Mouse (Mus musculus) hindbrain, embryonic 16.5 days (tissue): ENCODE results near the gene Trpv2. TPM values are rescaled to one million over a fixed set of nuclear protein-coding genes. Genes with fewer than 3 reads are reported as not detected.
A peak's percentile ranks its signal among the peaks of the same experiment; 100 is the strongest.

Experiments
- ATAC-seq: fragments of 200-750 bp; cut with Nextera tagmentation; 2 replicates; pipeline ENCODE4 v1.8.0; 2017; ENCODE audit warnings: moderate TSS enrichment, moderate library complexity
- H3K27ac ChIP-seq: fragments of 300-500 bp; sonication (generic); 2 replicates; pipeline ENCODE4 v1.5.1; 2014; ENCODE audit warnings: low read depth, mild to moderate bottlenecking, control low read depth, low read length, moderate library complexity
- H3K27me3 ChIP-seq: fragments of 300-500 bp; sonication (generic); replicated peaks from 2 replicates; pipeline ENCODE4 v1.6.1; 2014; ENCODE audit warnings: low read length; ENCODE audit not compliant: control insufficient read depth, insufficient read depth
- H3K36me3 ChIP-seq: fragments of 300-500 bp; sonication (generic); 2 replicates; pipeline ENCODE4 v1.6.1; 2014; ENCODE audit warnings: mild to moderate bottlenecking, low read length, moderate library complexity, mixed read lengths; ENCODE audit not compliant: control insufficient read depth, insufficient read depth
- H3K4me1 ChIP-seq: fragments of 300-500 bp; sonication (generic); 2 replicates; pipeline ENCODE4 v1.6.1; 2014; ENCODE audit warnings: low read depth, low read length; ENCODE audit not compliant: control insufficient read depth, insufficient read depth
- H3K4me2 ChIP-seq: fragments of 300-500 bp; sonication (generic); 2 replicates; pipeline ENCODE4 v1.6.1; 2014; ENCODE audit warnings: mild to moderate bottlenecking, low read length, control low read depth, moderate library complexity
- H3K4me3 ChIP-seq: fragments of 300-500 bp; sonication (generic); 2 replicates; pipeline ENCODE4 v1.5.1; 2014; ENCODE audit warnings: mild to moderate bottlenecking, low read length, control low read depth, moderate library complexity
- H3K9ac ChIP-seq: fragments of 300-500 bp; sonication (generic); 2 replicates; pipeline ENCODE4 v1.6.1; 2014; ENCODE audit warnings: low read depth, mild to moderate bottlenecking, control low read depth, low read length, moderate library complexity
- H3K9me3 ChIP-seq: fragments of 300-500 bp; sonication (generic); 2 replicates; pipeline ENCODE4 v1.6.1; 2014; ENCODE audit warnings: mild to moderate bottlenecking, low read length, moderate library complexity; ENCODE audit not compliant: control insufficient read depth
- WGBS: fragments of 180-500 bp; shearing (Covaris S2); extraction: QIAGEN DNeasy Blood & Tissue Kit; methylation state at CpG from one replicate; pipeline ENCODE4 v1.1.7; 2014; 5-methylcytosine and 5-hydroxymethylcytosine counted together
- polyA plus RNA-seq: library from polyadenylated mRNA; unstranded; fragments of >200 nt; fragmentation: Nextera tagmentation; extraction: Ambion mirVana; gene quantifications from 2 replicates; pipeline ENCODE4 v1.2.1, GENCODE M21; 2015

Trpv2 gene
- polyA plus RNA-seq, 1 experiment from 2014 or later = 35.3 TPM

- Histone ChIP-seq H3K27ac (peak overlapping the region; percentile 32; the same call in 1 of the 2 replicates), H3K9me3 (no peaks in the 10 kb centered on the region), H3K4me2 (no peak overlapping the region), H3K9ac (no peak overlapping the region), H3K4me1 (peaks cover 43% of the 10 kb centered on the region), H3K27me3 (no peaks in the 10 kb centered on the region), H3K36me3 (no peaks in the 10 kb centered on the region), H3K4me3 (no peak overlapping the region)
- WGBS = 54% methylated on average over 8 of the region's 8 CpGs
- peak; percentile 22; the same call in 1 of the 2 replicates for ATAC-seq
These were observed 68.8 kb downstream of the Trpv2 start for GRCm38 (mm10) chr11:62643011-62643631.

GRCm38 (mm10) chr11:62643681-62644363 is 69.5 kb downstream of the Trpv2 start:
- Histone ChIP-seq H3K4me2 (no peak overlapping the region), H3K36me3 (no peaks in the 10 kb centered on the region), H3K4me1 (peaks cover 43% of the 10 kb centered on the region), H3K27me3 (no peaks in the 10 kb centered on the region), H3K27ac (no peak overlapping the region; the same call in 1 of the 2 replicates), H3K9me3 (no peaks in the 10 kb centered on the region), H3K9ac (no peak overlapping the region), H3K4me3 (no peak overlapping the region)
- ATAC-seq = no peak
- WGBS = 85% methylated on average over 10 of the region's 10 CpGs

DNA sequence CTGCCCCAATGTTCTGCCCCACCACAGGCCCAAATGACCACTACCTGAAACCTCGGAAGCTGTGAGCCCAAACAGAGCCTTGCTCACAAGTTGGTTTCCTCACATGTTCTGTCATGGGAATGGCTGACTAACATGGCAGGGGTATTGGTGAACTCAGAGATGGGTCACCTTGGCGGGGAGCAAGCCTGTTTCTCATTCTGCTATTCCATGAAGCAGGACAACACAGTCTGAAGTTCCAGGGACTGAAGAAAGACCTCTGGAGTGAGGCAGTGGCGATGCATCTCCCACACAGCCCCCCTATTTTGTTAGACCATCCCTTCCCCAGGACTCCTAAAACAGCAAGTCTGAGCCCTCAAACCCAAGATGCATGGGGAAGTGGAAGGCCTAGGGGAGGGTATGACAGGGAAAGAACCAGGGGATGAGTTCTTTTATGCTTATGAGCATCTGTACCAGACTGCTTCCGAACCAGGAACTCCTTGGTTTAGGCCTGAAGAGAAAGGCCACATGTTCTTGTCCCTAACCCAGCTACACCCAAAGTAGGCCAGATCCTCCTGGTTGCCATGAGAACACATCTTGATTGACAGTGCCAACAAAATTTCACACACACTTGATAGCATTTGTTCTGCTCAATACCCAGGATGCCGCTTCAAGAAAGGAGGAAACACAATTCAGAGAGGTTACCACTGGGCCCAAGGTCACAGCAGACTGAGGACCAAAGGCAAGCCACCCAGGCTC is 70.5 kb downstream of the Trpv2 start:
- WGBS = 87% methylated on average over 5 of the region's 5 CpGs
- Histone ChIP-seq H3K9ac (no peak overlapping the region), H3K4me3 (no peak overlapping the region), H3K9me3 (no peaks in the 10 kb centered on the region), H3K27me3 (no peaks in the 10 kb centered on the region), H3K4me1 (peaks cover 43% of the 10 kb centered on the region), H3K27ac (no peak overlapping the region), H3K4me2 (peak overlapping the region; percentile 93; the same call in 1 of the 2 replicates), H3K36me3 (no peaks in the 10 kb centered on the region)
- ATAC-seq = no peak

GRCm38 (mm10) chr11:62645337-62645675 is 71.0 kb downstream of the Trpv2 start:
- Histone ChIP-seq H3K27me3 (no peaks in the 10 kb centered on the region), H3K36me3 (no peaks in the 10 kb centered on the region), H3K4me1 (peaks cover 43% of the 10 kb centered on the region), H3K4me2 (peak overlapping the region; percentile 93), H3K4me3 (no peak overlapping the region), H3K9me3 (no peaks in the 10 kb centered on the region), H3K9ac (0 out of 2 replicates have a peak overlapping the region, but pooled peaks have one; percentile 49), H3K27ac (no peak overlapping the region)
- 87% methylated on average over 4 of the region's 4 CpGs for WGBS
- no peak for ATAC-seq

GRCm38 (mm10) chr11:62645732-62646494 is 71.6 kb downstream of the Trpv2 start:
- no peak for ATAC-seq
- H3K4me2 ChIP-seq = peak overlapping the region; percentile 93
- 26% methylated on average over 8 of the region's 8 CpGs for WGBS
- H3K36me3 ChIP-seq = no peaks in the 10 kb centered on the region
- H3K4me1 ChIP-seq = peaks cover 43% of the 10 kb centered on the region
- no peaks in the 10 kb centered on the region for H3K9me3 ChIP-seq
- no peaks in the 10 kb centered on the region for H3K27me3 ChIP-seq
- H3K9ac ChIP-seq = peak overlapping the region; percentile 49
- peak overlapping the region; percentile 27 for H3K4me3 ChIP-seq
- H3K27ac ChIP-seq = 0 out of 2 replicates have a peak overlapping the region, but pooled peaks have one; percentile 11

GRCm38 (mm10) chr11:62646495-62646843 is 72.2 kb downstream of the Trpv2 start:
- Histone ChIP-seq H3K4me2 (peak overlapping the region; percentile 93), H3K4me3 (peak overlapping the region; percentile 27), H3K36me3 (no peaks in the 10 kb centered on the region), H3K27me3 (no peaks in the 10 kb centered on the region), H3K9ac (peak overlapping the region; percentile 49), H3K27ac (0 out of 2 replicates have a peak overlapping the region, but pooled peaks have one; percentile 11), H3K9me3 (no peaks in the 10 kb centered on the region), H3K4me1 (peaks cover 43% of the 10 kb centered on the region)
- WGBS = 19% methylated on average over 4 of the region's 4 CpGs
- ATAC-seq = no peak

GRCm38 (mm10) chr11:62646958-62647515 is 72.8 kb downstream of the Trpv2 start:
- Histone ChIP-seq H3K4me3 (peak overlapping the region; percentile 80), H3K36me3 (no peaks in the 10 kb centered on the region), H3K9me3 (no peaks in the 10 kb centered on the region), H3K4me1 (peaks cover 43% of the 10 kb centered on the region), H3K9ac (peak overlapping the region; percentile 88), H3K27ac (peak overlapping the region; percentile 78; the same call in 1 of the 2 replicates), H3K27me3 (no peaks in the 10 kb centered on the region), H3K4me2 (peak overlapping the region; percentile 93)
- ATAC-seq = no peak
- 42% methylated on average over 7 of the region's 7 CpGs for WGBS

DNA sequence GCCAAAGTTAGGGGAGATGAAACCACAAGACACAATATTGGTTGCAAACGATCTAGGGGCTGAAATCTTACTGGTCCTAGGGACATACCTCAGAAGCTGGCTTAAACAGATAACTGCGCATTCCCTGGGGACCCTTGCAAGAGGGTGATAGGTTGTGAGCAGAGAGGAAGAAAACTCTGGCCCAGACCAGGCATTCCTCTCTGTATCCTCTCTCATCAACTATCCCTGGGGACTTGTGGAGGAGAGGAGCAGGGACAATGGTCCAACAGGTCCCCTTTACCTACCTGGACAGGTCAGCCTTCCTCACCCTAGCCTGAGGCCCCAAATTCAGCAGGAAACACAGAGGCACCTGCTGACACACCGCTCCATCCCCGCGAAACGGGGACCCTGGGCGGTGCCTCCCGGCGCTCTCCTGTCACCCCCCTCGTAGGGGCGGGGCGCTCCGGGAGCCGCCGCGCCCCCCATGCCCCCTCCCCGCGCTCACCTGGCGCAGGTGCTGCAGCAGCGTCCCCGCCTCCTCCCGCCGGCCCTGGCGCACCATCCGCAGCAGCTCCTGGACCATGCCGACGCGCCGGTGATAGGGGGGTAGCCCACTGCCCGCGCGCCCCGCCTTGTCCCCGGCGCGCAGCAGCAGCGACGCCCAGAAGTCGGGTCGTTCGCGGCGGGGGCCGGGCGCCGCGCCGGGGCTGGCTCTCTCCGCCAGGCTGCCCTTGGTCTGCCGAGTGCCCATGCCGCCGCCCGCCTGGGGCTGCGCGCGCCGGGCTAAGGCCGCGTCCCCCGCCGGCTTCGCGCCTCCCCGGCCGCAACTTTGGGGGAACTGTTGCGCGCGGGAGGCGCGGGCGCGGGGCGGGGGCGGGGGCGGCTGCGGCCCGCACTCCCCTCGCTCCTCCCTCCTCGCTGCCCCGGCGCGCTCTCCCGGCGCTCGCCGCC is 73.6 kb downstream of the Trpv2 start, which contains the start of gene Lrrc75a:
TSS of gene Lrrc75a (minus strand) at position 863 of the 930 bp plus-strand sequence.
- Histone ChIP-seq H3K4me2 (peak within 1 kb of the TSS; percentile 93), H3K27me3 (no peaks in the 10 kb centered on the region), H3K4me1 (peaks cover 39% of the 10 kb centered on the region), H3K36me3 (no peaks in the 10 kb centered on the region), H3K9ac (peak within 1 kb of the TSS; percentile 88), H3K9me3 (no peaks in the 10 kb centered on the region), H3K4me3 (peak within 1 kb of the TSS; percentile 80), H3K27ac (peak within 1 kb of the TSS; percentile 78)
- ATAC-seq = peak; percentile 67
- WGBS = under 1% methylated on average over 28 of the region's 86 CpGs
